Mouse (Mus musculus): ENCODE results near the gene Acsl1.

The Acsl1 gene

DNA sequence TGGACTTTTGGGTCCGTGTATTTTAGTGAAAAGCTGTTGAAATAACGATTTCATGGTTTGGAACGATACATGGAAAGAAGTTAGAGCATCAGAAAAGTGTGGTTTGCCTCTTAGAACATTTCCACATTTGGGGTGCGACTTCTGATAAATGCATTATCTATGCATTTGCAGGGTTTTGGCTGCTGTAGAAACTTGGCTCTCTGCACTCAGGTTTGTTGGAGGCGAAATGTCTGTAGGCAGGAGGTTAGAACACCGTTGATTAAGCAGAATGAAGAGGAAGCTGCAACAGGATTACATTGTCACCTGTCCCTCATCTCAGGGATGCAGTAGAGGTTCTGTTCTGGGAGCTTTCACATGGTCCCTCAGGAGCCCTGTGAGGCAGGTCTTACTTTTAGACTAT lies 3.8 kb downstream of the Acsl1 start:
- DNase-seq (ENCODE audit: extremely low read depth, low read depth, low spot score), result no peak

DNA sequence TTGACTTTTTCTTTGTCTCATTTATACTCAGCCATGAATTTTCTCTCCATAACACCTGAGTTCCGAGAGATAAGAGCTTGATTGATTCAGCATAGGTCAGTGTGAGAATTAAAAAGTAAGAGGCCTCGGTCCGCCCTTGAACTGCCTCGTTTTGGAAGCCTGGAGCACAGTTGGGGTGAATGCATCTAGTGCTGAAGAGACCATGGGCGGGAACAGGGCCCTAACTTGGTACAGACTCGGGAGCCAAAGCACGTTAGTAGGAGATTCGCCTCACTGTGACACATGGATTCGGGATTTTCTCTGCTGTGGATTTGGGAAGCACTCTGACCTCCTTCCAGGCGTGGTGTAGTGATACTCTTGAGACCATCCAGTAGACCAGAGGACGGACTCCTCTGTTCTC lies 4.6 kb downstream of the Acsl1 start:
- no peak for DNase-seq (ENCODE audit: extremely low read depth, low read depth, low spot score)

DNA sequence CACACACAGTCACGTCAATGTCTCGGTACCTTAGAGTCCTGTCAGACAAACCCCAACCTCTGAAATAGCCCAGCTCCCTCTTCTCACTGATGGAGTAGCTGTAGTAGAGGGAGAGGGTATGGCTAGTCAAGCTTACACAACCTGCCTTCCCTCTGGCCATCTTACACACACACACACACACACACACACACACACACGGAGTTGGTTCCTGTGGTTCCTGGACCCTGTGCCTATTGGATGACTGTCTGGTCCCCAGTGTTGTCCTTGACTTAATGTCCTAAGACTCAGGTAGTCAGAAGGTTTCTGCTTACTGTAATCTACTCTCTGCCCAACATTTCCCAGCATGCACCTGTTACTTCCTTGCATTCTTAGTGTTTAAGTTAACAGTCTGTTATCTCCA lies 5.1 kb downstream of the Acsl1 start:
- no peak for DNase-seq (ENCODE audit: extremely low read depth, low read depth, low spot score)

DNA sequence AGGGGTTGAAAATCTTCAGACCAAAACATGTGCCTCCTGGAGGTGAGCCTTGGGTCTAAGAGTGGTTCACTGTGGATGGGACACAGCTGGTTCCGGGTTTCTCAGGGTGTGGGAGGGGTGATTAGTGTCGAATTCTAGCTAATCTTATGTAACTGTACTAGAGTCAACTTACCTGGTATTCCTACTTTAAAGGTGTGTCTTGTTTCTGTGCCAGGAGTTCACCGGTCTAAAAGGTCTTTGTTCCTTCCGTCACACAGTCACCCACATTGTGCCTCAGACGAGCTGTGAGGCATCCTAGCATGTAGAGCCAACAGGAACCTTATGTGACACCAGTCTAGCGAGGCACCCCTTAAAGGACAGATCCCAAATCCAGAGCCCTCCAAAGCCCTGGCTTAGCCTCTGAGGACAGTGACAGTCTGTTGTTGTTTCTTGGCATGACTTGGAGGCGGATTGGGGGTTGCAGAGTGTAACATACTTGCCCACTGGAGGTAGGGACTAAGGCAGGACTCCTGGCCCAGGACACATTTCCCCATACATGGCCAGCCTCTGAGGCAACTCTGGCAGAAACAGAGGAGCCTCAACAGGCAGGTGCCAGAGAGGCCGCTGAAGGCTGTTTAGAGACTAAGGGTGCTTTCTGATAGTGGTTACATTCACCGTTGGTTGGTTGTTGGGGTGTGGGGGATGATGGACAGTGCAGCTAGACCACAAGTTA lies 7.1 kb downstream of the Acsl1 start:
- DNase-seq (ENCODE audit: extremely low read depth, low read depth, low spot score), result peak; percentile 94

DNA sequence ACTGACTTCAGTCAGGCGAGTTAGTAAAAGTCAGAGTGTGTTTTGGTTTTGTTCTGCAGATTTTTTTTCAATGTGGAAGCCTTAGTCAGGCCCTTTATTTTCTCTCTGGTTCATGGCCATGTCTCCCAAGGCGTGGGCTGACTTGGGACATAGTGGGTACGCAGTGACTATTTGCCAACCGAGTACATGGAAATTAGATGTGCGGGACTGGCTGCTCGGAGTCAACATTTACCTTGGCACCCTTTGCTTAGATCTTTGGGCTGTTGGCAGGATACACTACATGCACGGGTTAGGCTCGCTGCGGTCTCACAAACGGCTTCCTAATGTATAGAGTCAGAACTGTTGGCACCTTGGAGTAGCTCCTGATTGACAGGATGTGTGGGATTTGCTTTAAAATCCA lies 7.9 kb downstream of the Acsl1 start:
- no peak for DNase-seq (ENCODE audit: extremely low read depth, low read depth, low spot score)

DNA sequence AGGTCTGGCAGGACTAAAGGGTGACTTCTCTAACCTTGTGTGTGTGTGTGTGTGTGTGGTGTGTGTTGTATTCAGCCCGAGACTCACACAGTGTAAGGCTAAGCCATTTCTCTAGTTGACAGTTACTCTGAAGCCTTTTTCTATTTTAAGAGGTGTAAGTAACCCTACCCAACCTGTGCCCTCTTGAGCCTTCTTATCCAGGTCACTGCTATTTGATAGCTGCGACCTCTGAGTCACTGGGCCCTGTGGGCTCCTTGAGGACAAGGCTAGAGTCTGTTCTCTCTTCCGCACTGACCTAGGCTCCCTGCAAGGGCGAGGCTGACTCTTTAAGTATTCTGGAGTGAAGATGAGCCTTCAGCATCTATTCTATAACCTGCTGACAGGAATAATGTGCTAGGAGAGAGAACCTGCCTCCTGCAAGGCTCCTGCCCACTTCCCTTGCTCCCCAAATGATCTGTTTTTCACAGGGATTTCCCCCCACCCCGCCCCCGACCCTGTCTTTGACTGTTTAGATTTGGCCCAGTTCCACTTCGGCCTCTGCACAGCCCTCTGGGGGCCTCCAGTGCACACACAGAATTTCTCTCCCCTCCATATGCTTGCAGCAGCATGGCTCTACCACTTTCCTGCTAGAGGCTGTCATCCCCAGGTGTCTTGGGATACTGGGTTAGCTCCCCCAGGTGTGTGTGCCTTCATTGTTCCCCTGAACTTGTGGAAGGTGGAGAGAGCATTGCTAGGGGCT lies 9.1 kb downstream of the Acsl1 start:
- DNase-seq (ENCODE audit: extremely low read depth, low read depth, low spot score), result no peak

DNA sequence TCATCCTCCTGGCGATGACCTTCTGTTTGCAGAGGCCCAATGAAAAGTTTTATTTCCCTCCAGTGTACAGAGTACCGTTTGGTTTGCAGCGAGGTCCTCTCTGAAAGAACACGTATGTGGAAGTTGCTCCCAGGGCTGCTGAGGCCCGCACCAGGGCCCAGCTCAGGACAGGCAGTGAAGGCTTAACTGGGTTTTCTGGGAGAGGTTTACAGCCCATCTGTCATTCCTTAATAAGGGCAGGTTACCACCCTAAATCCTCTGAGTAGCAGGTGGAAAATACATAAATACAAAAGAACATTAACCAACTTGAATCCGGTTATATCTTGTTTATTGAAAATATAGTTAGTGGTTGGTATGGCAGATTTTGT lies 9.7 kb downstream of the Acsl1 start:
- DNase-seq (ENCODE audit: extremely low read depth, low read depth, low spot score), result no peak

DNA sequence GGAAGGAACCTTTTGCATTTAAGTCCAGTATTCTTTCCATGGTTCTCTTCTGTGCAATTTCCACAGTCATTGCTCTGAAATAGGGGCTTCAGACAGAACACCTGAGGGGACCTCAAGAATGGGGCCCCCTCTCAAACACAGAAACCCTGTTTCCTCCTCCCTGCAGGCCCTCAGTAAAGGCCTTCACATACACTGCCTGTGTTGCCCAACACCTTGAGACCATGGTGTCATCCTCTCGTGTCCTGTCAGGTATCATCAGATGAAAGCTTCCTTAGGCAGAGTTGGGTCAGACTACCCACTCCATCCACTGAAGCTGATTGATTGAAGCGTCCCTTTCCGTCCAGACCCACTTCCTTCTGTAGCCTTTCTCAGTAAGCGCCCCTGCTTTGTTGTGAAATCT lies 11.9 kb downstream of the Acsl1 start:
- DNase-seq (ENCODE audit: extremely low read depth, low read depth, low spot score), result no peak

DNA sequence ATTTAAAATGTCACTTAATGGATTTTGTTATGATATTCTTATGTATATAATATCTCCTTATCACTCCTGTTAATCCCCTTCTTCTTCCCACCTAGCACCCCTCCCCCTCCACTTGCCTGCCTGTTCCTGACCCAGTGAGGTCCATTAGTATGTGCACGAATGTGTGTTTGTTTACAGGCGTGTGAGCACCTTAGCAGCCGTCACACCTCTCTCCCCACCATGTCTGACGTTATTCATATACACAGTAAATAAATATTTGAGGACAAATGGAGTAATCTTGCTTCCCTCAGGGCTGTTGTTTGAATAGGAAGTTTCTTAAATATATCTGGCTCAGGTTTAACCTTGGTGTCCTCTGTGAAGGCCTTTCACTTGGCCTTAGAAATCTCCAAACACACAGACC lies 12.4 kb downstream of the Acsl1 start:
- no peak for DNase-seq (ENCODE audit: extremely low read depth, low read depth, low spot score)

DNA sequence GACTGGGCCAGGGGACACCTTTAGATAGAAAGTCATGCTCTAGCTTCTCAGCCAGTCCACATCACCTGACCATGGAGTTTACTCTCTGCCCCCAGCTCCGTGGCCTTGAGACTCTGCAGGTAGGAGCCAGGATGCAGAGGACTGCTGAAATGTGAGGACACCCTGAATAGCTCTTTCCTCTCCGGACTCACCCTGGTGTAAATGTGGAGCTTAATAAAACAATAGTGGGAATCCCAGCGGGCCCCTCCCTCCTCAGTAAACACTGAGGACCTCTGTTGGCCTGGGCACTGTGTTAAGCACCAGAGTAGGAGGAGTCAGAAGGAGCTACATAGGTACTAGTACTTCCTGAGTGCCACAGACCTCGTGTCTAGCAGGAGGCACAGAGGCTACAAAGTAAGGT lies 13.2 kb downstream of the Acsl1 start:
- no peak for DNase-seq (ENCODE audit: extremely low read depth, low read depth, low spot score)

DNA sequence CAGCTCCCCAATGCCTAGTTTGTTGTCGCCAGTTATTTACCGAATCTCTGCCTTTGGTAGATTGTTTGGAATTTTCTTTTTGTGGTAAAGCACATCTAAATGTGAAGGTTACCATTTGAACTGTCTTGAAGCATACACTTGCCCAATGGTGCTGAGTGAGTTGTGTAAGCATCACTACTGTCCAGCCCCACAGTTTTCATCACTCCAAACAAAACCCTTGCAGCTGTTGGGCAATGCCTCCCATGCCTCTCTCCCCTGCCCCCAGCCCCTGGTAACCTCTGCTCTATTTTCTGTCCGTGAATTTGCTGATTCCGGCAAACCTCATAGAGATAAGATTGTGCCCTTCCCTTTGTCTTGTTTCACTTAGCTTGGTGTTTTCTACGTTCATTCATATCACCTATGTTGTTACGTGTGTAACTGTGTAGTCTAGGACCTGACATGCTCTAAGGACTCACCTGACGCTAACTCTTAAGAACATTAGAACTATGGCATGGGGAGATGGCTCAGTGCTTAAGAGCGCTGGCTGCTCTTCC lies 14.2 kb downstream of the Acsl1 start:
- no peak for DNase-seq (ENCODE audit: extremely low read depth, low read depth, low spot score)

DNA sequence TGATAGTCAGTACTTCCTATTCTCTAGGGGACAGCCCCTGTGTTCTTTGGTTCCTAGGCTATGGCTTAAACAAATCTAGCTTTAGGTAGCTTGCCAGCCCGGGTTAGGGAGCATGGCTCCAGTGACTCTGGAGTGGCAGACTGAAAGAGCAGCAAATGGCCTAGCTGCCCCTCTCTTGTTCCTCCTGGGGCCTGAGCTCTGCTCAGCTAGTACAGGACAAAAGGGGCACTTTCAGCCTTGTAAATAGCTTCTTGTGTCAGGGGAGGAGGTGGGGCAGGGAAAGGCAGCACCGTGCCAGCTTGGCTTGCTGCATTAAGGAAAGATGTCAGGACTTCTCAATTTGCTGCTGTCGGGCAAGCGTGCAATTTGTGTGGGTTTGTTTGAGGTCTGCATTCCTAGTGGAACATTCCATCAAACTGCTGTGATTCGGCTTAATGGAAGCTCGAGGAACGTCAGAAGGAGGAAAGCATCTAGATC lies 17.3 kb downstream of the Acsl1 start:
- DNase-seq (ENCODE audit: extremely low read depth, low read depth, low spot score), result no peak

DNA sequence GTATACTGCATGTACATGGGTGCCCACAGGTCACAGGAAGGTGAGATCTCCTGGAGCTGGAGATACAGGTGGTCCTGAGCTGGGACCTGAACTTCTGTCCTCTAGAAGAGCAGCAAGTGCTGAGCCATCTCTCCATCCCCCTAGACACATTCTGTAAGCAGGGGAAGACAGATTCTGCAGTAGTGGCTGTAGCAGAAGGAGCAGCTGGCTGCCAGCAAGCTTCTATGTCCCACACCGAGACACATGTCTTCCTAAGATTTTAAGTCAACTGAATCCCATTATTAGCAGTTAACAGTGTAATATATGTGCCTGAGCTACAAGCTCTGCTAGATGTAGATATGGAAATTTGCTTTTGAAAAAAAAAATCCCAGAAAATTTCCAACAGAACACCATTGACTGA lies 18.4 kb downstream of the Acsl1 start:
- DNase-seq (ENCODE audit: extremely low read depth, low read depth, low spot score), result no peak

DNA sequence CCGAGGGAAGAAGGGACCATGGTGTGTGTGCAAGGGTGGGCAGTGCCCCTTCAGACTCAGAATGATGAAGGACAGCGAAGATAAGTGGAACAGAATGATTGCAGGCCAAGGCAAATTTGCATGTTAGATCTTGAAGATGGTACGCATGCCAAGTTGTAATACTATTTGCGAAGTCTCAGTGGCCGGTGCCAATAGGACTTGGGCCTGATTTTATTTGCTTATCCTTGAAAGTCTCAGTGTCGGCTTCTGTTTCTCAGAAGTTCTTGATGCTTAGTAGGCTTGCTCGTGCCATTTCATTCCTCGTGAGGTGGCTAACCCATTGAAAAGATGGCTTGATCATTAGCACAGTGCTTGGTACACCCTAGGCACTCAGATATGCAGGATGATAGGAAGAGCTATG lies 19.4 kb downstream of the Acsl1 start:
- no peak for DNase-seq (ENCODE audit: extremely low read depth, low read depth, low spot score)

DNA sequence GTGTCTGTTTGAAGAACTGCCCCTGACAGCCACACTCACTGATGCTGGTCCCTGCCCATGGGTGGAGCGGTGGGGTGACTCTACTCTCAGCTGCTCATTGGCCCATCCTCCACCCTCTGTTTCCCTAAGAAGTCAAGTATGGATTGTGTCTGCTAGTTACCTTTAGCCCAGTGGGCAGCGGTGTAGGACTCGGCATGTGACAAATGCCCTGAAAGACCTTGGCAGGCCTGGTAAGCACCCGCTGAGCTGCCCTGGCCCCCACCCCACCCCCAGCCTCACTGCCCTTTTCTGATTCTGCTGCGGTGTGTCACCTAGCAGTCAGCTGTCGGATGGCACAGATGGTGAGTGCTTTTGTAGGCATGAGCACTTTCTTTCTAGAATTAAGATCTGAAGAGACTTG lies 20.0 kb downstream of the Acsl1 start:
- no peak for DNase-seq (ENCODE audit: extremely low read depth, low read depth, low spot score)

DNA sequence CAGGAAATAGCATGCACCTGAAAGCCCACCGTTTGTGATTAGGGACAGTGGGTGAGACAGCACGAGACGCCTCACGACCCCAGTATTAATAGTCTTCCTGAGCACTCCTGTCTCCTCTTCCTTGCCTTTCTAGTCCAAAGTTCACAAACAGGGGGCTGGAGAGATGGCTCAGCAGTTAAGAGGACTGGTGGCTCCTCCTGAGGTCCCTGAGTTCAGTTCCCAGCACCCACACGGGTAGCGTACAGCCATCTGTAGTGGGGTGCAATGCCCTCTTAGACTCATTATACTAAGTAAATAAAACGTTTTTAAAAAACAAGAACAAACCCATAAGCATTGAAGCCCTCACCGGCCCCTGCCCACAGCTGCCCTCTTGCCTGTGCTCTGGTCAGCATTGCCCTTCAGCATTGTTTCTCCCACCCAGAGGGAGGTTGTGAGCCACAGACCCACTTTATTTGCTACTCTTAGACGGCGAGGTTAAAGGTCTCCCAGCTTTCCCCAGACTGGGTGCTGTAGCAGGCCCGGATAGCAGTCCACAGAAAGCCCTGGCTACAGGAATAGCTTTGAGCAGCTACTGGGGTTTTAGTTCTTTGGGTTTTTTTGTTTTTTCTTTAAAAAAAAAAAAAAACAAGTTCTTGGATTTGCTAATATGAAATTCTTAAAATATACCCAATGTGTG lies 22.8 kb downstream of the Acsl1 start:
- no peak for DNase-seq (ENCODE audit: extremely low read depth, low read depth, low spot score)

DNA sequence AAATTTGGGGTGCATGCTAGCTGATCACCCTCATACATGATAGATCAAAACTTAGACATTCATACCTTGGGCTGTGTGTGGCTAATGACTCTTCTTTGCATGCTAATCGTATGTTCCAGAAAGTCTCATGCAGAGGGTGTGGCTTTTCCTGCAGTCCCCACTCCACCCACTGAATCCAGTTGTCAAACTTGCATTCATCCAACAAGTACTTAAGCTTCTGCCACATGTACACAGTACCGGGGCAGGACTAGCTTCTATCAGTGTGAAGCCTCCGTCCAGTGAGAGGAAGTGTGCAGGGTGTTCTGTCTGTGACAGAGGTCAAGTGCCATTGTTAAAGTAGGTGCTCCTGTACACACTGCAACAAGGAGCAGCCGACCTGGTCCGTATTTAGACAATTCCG lies 26.0 kb downstream of the Acsl1 start:
- DNase-seq (ENCODE audit: extremely low read depth, low read depth, low spot score), result no peak

DNA sequence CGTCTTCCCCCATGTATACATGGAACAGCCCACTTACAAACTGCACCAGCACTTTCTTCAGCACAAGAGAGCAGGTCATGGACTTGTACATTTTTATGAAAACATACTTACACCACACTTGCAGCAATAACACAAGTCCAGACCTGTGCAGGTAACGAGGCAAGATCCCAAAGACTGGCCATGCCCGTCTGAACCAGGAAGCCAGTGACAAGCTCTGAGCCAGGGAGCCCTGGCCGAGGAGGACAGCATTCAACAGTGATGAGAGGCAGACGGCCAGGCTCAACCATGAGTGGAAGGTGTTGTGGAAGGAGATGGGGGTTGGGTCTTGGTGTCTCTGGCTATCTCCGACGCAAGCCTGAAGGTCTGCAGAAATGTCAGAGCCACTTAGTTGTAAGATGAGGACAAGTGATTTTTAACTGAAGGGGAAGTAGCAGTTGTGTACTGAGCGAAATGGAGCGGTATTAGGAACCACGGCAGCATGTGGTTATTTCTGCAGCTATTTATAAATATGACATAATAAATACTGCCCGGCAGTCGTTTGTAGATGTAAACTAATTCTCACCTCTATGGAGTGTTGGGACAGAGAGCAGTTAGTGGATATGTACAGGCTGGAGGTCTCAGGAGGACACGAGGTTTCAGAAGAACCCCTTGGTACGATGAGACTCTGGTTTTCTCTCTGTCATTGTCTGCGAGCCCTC lies 26.6 kb downstream of the Acsl1 start:
- no peak for DNase-seq (ENCODE audit: extremely low read depth, low read depth, low spot score)

DNA sequence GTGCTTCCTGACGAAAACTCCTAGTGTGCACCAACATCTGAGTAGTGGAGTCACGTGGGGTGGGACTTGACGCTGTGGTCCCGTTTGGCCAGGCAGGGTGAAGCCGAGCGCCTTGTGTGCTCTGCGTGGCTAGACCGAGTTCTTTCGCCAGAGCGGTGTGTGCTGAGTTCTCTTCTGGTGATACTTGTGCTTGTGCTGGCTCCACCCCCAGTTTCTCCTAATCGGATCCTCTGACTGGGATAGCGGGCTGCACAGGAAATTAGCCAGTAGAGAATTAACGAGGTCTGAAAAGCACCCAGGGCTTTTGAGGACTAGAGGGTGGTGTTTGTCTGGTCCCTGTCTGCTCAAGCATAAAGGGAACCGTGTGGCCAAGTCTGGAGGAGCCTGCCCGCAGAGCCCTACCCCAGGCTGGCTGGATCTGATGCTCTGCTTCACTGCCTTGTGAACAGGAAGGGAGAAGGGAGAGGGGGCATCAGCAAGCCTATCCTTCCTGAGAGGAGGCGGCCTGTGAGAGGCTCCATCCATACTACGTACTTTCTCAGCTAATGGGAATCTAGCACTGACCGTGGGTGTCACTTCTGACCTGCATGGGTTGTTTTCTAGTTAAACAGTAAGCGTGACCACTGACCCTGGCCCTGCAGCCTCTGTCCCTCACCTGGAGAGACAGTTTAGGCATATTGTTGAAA lies 28.7 kb downstream of the Acsl1 start:
- no peak for DNase-seq (ENCODE audit: extremely low read depth, low read depth, low spot score)

DNA sequence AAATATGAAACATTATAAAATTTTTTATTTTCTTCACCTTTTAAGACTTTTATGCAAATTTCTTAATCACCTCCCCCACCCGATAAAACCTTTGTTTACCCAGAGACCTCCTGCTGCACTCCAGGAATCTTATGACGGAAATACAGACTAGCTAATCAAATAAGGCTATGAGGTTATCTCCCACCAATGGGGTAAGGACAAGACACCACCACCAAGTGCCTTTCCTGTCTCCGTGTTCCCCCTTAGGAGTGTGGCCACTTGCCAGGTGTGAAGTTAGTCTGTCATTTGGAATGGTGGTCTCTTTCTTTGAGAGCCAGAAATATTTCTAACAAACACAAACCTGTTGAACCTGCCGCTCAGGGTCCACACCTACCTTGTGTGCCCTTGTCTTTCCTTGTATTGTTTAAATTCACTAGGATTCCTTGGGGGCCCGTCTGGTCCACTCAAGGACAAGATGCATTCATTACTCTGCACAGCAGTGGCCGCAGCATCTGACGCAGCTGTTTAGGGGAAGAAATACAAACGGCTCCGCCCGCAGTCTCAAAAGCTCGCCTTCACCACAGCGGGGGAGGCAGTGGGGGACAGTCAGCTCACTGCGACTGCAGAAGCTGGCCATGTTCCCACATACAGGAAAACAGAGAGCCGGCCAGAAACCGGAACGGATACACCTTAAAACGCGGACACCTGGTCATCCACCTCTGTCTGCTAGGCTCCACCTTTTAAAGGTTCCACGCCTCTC lies 31.7 kb downstream of the Acsl1 start:
- DNase-seq (ENCODE audit: extremely low read depth, low read depth, low spot score), result no peak
